Mouse (Mus musculus) thymus, adult 2 months (tissue): ENCODE data around the gene Ankrd12. TPM values are rescaled to one million over a fixed set of nuclear protein-coding genes. Genes with fewer than 3 reads are reported as not detected.
A peak's percentile ranks its signal among the peaks of the same experiment; 100 is the strongest.

ENCODE experiments used
- DNase-seq: peaks from one replicate; pipeline ENCODE4 v3.0.0; 2021
- H3K27ac ChIP-seq: fragments of 200-500 bp; 2 replicates; pipeline ENCODE4 v1.5.1; 2012; ENCODE audit warnings: low read length, control low read depth; ENCODE audit not compliant: control insufficient read depth, insufficient read depth
- H3K27me3 ChIP-seq: fragments of 200-500 bp; 2 replicates; pipeline ENCODE4 v1.6.1; 2012; ENCODE audit warnings: mild to moderate bottlenecking, low read length, moderate library complexity, mixed read lengths; ENCODE audit not compliant: control insufficient read depth, insufficient read depth
- H3K36me3 ChIP-seq: fragments of 200-500 bp; 2 replicates; pipeline ENCODE4 v1.6.1; 2012; ENCODE audit warnings: mild to moderate bottlenecking, low read length, moderate library complexity; ENCODE audit not compliant: control insufficient read depth, insufficient read depth
- H3K4me1 ChIP-seq: fragments of 200-500 bp; replicated peaks from 2 replicates; pipeline ENCODE4 v1.6.1; 2012; ENCODE audit warnings: low read length; ENCODE audit not compliant: control insufficient read depth, insufficient read depth
- H3K4me3 ChIP-seq: fragments of 200-500 bp; 2 replicates; pipeline ENCODE4 v1.5.1; 2012; ENCODE audit warnings: mild to moderate bottlenecking, low read length, control low read depth, moderate library complexity; ENCODE audit not compliant: control insufficient read depth, insufficient read depth
- CTCF ChIP-seq: fragments of 200-500 bp; IDR thresholded peaks from 2 replicates; pipeline ENCODE4 v1.5.1; 2012; ENCODE audit warnings: mild to moderate bottlenecking, control low read depth, low read length, moderate library complexity, borderline replicate concordance; ENCODE audit not compliant: control insufficient read depth, poor library complexity, insufficient read depth; ENCODE audit errors: extremely low read depth
- POLR2A ChIP-seq: fragments of 200-500 bp; IDR thresholded peaks from 2 replicates; pipeline ENCODE4 v1.6.1; 2012; ENCODE audit warnings: mild to moderate bottlenecking, low read length, control low read depth, moderate library complexity; ENCODE audit not compliant: control insufficient read depth, poor library complexity, insufficient read depth; ENCODE audit errors: extremely low read depth
- WGBS: fragments of 180-500 bp; shearing (Covaris S2); methylation state at CpG from one replicate; pipeline ENCODE4 v1.1.7; 2018; 5-methylcytosine and 5-hydroxymethylcytosine counted together
- polyA plus RNA-seq: library from polyadenylated mRNA; depleted of rRNA; stranded (reverse); fragments of >200 nt; gene quantifications from 2 replicates; pipeline ENCODE4 v1.2.3, GENCODE M21; 2012

Gene Ankrd12
- polyA plus RNA-seq, 1 experiment: 7.9 TPM

- no peak overlapping the region for H3K4me3 ChIP-seq
- H3K4me1 ChIP-seq: peaks cover 12% of the 10 kb centered on the region
- TF ChIP-seq CTCF (no peak), POLR2A (no peak)
- 94% methylated on average over 7 of the region's 7 CpGs for WGBS
- H3K36me3 ChIP-seq: no peaks in the 10 kb centered on the region
- no peaks in the 10 kb centered on the region for H3K27me3 ChIP-seq
- no peak for DNase-seq
- H3K27ac ChIP-seq: no peak overlapping the region
These were observed 27.2 kb upstream of the Ankrd12 start for GRCm38 (mm10) chr17:66104076-66104475.

GRCm38 (mm10) chr17:66101380-66102330, 24.8 kb upstream of the Ankrd12 start, which contains the start of gene Ndufv2:
TSS of gene Ndufv2 (minus strand) at chr17:66101559.
- Histone ChIP-seq H3K4me3 (peak within 1 kb of the TSS; percentile 81), H3K27ac (peak within 1 kb of the TSS; percentile 91), H3K4me1 (peaks cover 11% of the 10 kb centered on the region), H3K36me3 (no peaks in the 10 kb centered on the region), H3K27me3 (no peaks in the 10 kb centered on the region)
- TF ChIP-seq POLR2A (peak; percentile 94), CTCF (peak; percentile 83)
- WGBS: under 1% methylated on average over 66 of the region's 67 CpGs
- peak; percentile 89 for DNase-seq

- no peak for TF ChIP-seq CTCF
- TF ChIP-seq POLR2A: no peak
- H3K4me3 ChIP-seq: peak overlapping the region; percentile 81
- peak; percentile 20 for DNase-seq
- H3K36me3 ChIP-seq: no peaks in the 10 kb centered on the region
- peaks cover 11% of the 10 kb centered on the region for H3K4me1 ChIP-seq
- H3K27me3 ChIP-seq: no peaks in the 10 kb centered on the region
- H3K27ac ChIP-seq: peak overlapping the region; percentile 52
- under 1% methylated on average over 41 of the region's 41 CpGs for WGBS
These were observed 23.9 kb upstream of the Ankrd12 start for GRCm38 (mm10) chr17:66100566-66101379.

- H3K27me3 ChIP-seq: no peaks in the 10 kb centered on the region
- no peak overlapping the region for H3K27ac ChIP-seq
- no peak overlapping the region for H3K4me3 ChIP-seq
- no peak for TF ChIP-seq CTCF
- no peak for TF ChIP-seq POLR2A
- peaks cover 18% of the 10 kb centered on the region for H3K36me3 ChIP-seq
- WGBS: 79% methylated on average over 3 of the region's 3 CpGs
- no peaks in the 10 kb centered on the region for H3K4me1 ChIP-seq
- DNase-seq: no peak
These were observed 15.8 kb upstream of the Ankrd12 start for GRCm38 (mm10) chr17:66092664-66093063.

GRCm38 (mm10) chr17:66092065-66092464, 15.2 kb upstream of the Ankrd12 start:
- H3K27ac ChIP-seq: no peak overlapping the region
- peaks cover 24% of the 10 kb centered on the region for H3K36me3 ChIP-seq
- H3K4me3 ChIP-seq: no peak overlapping the region
- TF ChIP-seq POLR2A (no peak), CTCF (no peak)
- WGBS: 96% methylated on average over 2 of the region's 2 CpGs
- H3K4me1 ChIP-seq: no peaks in the 10 kb centered on the region
- no peak for DNase-seq
- no peaks in the 10 kb centered on the region for H3K27me3 ChIP-seq

GRCm38 (mm10) chr17:66091392-66091791, 14.5 kb upstream of the Ankrd12 start:
- H3K27me3 ChIP-seq: no peaks in the 10 kb centered on the region
- no peak overlapping the region for H3K4me3 ChIP-seq
- no peaks in the 10 kb centered on the region for H3K4me1 ChIP-seq
- DNase-seq: no peak
- H3K27ac ChIP-seq: no peak overlapping the region
- WGBS: 98% methylated on average over 2 of the region's 2 CpGs
- no peak for TF ChIP-seq CTCF
- TF ChIP-seq POLR2A: no peak
- H3K36me3 ChIP-seq: peaks cover 31% of the 10 kb centered on the region
